Mouse (Mus musculus): Measurements from ENCODE around the gene Ubtf. TPM values are rescaled to one million over a fixed set of nuclear protein-coding genes. Genes with fewer than 3 reads are reported as not detected.

The Ubtf gene
- polyA plus RNA-seq (2012; rRNA removed; ENCODE audit: low replicate concordance): 21.4 and 45.7 TPM in 2 replicates

DNA sequence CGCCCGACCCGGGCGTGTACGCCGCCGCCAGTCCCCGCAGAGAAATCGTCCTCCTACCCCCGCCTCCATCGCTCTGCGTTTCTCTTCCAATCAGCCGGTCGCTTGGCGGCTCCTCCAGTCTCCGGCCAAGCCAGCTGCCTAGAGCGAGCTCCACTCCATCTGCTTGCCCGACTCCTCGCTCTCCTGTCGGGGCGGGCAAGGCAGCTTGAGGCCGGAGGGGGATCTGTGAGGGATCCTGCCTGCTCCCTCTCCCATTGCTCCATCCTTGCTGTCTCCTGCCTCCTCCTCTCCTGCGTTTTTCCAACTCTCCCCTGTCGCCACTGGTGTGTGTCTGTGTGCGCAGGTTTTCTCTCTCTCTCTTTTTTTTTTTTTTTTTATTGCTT, at the start of gene Ubtf:
Gene Ubtf, minus strand, starts transcription at position 333 of the 383 bp plus-strand sequence.

GRCm38 (mm10) chr11:102366103-102366502, 46.6 kb upstream of the Ubtf start, which contains the start of gene Slc4a1:
Gene Slc4a1 (minus strand): TSS chr11:102366203.

DNA sequence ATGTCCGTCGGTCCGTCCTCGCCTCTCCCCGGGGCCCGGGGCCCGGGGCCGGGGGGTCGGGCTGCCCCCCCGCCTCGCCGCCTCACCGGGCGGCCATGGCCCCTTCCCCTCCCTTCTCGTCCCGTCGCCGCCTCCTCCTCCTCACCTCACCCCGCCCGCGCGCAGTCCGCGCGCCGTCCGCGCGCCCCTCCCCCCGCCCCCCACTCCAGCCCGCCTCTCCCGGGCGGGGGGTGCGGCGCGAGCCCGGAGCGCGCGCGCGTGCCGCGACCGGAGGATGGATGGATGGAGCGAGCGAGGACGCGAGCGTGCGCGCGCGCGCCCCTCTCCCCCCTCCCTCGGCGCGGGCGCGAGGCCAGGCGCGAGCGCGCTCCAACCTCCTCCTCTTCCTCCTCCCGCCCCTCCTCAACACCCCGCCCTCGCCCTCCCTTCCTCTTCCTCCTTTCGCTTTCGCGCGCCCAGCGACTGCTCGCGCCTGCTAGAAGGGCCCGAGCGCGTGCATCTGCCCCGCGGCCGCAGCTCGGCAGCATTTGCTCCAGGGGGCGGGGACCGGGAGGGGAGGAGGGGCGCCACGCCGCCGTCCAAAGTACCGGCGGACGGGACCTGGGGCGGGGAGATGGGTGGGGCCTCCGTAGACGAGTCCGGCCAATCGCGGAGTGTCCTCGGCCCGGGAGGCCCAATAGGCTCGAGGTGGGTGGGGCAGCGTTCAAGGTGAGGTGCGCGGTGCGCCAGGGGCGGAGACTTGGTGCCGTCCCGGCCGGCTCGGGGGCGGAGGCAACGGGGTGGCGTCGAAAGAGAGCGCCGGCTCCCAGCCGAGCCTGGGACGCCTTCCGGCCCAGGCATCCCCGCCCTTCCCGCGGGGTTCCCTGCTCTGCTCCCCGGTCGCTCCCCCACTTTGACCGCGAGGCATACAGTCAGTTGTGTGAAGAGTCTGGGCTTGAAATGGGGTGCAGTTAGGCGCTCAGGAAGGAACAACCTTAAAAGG, 22.8 kb downstream of the Ubtf start, which contains the start of gene Atxn7l3:
Gene Atxn7l3, minus strand, starts transcription at position 141 of the 982 bp plus-strand sequence.

GRCm38 (mm10) chr11:102284501-102285094, 34.9 kb downstream of the Ubtf start, which contains the start of gene Tmub2:
Gene Tmub2 (plus strand): TSS chr11:102284931.

GRCm38 (mm10) chr11:102268520-102269244, 50.9 kb downstream of the Ubtf start, which contains the start of gene Asb16:
Gene Asb16 (plus strand): TSS chr11:102268743.

Other genes starting within 250 kb of the Ubtf start
- gene Mpp2, start 231.2 kb downstream of the Ubtf start, polyA plus RNA-seq (2012; rRNA removed; ENCODE audit: low replicate concordance): 12.6 and 13.1 TPM in 2 replicates
- gene Ppy, start 218.4 kb downstream of the Ubtf start, polyA plus RNA-seq (2012; rRNA removed; ENCODE audit: low replicate concordance): not detected in 2 replicates
- gene Pyy, start 211.9 kb downstream of the Ubtf start, polyA plus RNA-seq (2012; rRNA removed; ENCODE audit: low replicate concordance): not detected in 2 replicates
- not detected in 2 replicates for gene Nags, start 174.2 kb downstream of the Ubtf start, polyA plus RNA-seq (2012; rRNA removed; ENCODE audit: low replicate concordance)
- 18.7 and 31.1 TPM in 2 replicates for gene Tmem101, start 163.3 kb downstream of the Ubtf start, polyA plus RNA-seq (2012; rRNA removed; ENCODE audit: low replicate concordance)
- 47.8 and 68.5 TPM in 2 replicates for gene Lsm12, start 134.4 kb downstream of the Ubtf start, polyA plus RNA-seq (2012; rRNA removed; ENCODE audit: low replicate concordance)
- gene G6pc3, start 130.1 kb downstream of the Ubtf start, polyA plus RNA-seq (2012; rRNA removed; ENCODE audit: low replicate concordance): 111 and 119 TPM in 2 replicates
- gene Hdac5, start 89.6 kb downstream of the Ubtf start, polyA plus RNA-seq (2012; rRNA removed; ENCODE audit: low replicate concordance): 96.1 and 120 TPM in 2 replicates
- 0.63 and 4.8 TPM in 2 replicates for gene BC030867, start 70.9 kb downstream of the Ubtf start, polyA plus RNA-seq (2012; rRNA removed; ENCODE audit: low replicate concordance)
- 0.36 and 0.50 TPM in 2 replicates for gene Asb16, start 51.0 kb downstream of the Ubtf start, polyA plus RNA-seq (2012; rRNA removed; ENCODE audit: low replicate concordance)
- 64.4 and 68.1 TPM in 2 replicates for gene Tmub2, start 34.8 kb downstream of the Ubtf start, polyA plus RNA-seq (2012; rRNA removed; ENCODE audit: low replicate concordance)
- gene Atxn7l3, start 23.1 kb downstream of the Ubtf start, polyA plus RNA-seq (2012; rRNA removed; ENCODE audit: low replicate concordance): 30.8 and 53.3 TPM in 2 replicates
- 0.08 and 0.10 TPM in 2 replicates for gene Slc4a1, start 46.5 kb upstream of the Ubtf start, polyA plus RNA-seq (2012; rRNA removed; ENCODE audit: low replicate concordance)
- 0.83 and 3.7 TPM in 2 replicates for gene Rundc3a, start 73.7 kb upstream of the Ubtf start, polyA plus RNA-seq (2012; rRNA removed; ENCODE audit: low replicate concordance)
- gene Slc25a39, start 88.2 kb upstream of the Ubtf start, polyA plus RNA-seq (2012; rRNA removed; ENCODE audit: low replicate concordance): 493 and 498 TPM in 2 replicates
- 332 and 384 TPM in 2 replicates for gene Grn, start 110.6 kb upstream of the Ubtf start, polyA plus RNA-seq (2012; rRNA removed; ENCODE audit: low replicate concordance)
- 10.4 and 71.8 TPM in 2 replicates for gene Fam171a2, start 127.9 kb upstream of the Ubtf start, polyA plus RNA-seq (2012; rRNA removed; ENCODE audit: low replicate concordance)
- 5.7 and 10.0 TPM in 2 replicates for gene Itga2b, start 150.4 kb upstream of the Ubtf start, polyA plus RNA-seq (2012; rRNA removed; ENCODE audit: low replicate concordance)
- 12.9 and 19.4 TPM in 2 replicates for gene Gpatch8, start 236.7 kb upstream of the Ubtf start, polyA plus RNA-seq (2012; rRNA removed; ENCODE audit: low replicate concordance)

Measured in subcutaneous adipose tissue, adult 2 months (tissue).